Mouse (Mus musculus) heart, postnatal 14 days (tissue): ENCODE results near the gene Eif4e3. TPM values are rescaled to one million over a fixed set of nuclear protein-coding genes. Genes with fewer than 3 reads are reported as not detected.

Experiments
- DNase-seq, 2 experiments: peaks; one replicate each; pipeline ENCODE4 v3.0.0; 2021 to 2022
- intact Hi-C: fragments of 180-260 bp; cut with DNase I; formaldehyde crosslinking; loops from one replicate; pipeline ENCODE4 v1.15.1; 2025
- total RNA-seq, 2 experiments: library from RNA; stranded (reverse); gene quantifications; 2 replicates each; pipeline ENCODE4 v1.2.3; 2021

Eif4e3 gene
- total RNA-seq, 2 experiments from 2014 or later, result 32.5 to 34.2 TPM

GRCm38 (mm10) chr6:99626347-99626746 lies 40.2 kb downstream of the Eif4e3 start:
- DNase-seq, result no peak
- intact Hi-C loops, result loop anchor here (10.0 kb wide), 1 partner anchor 1352 kb away; no protein-coding TSS in a partner anchor

GRCm38 (mm10) chr6:99625803-99626202 lies 40.8 kb downstream of the Eif4e3 start:
- no peak for DNase-seq
- intact Hi-C loops, result loop anchor here (10.0 kb wide), 1 partner anchor 1351 kb away; no protein-coding TSS in a partner anchor

GRCm38 (mm10) chr6:99625306-99625705 lies 41.3 kb downstream of the Eif4e3 start:
- DNase-seq, result no peak
- intact Hi-C loops, result loop anchor here (10.0 kb wide), 1 partner anchor 1351 kb away; no protein-coding TSS in a partner anchor

GRCm38 (mm10) chr6:99624542-99624941 lies 42.0 kb downstream of the Eif4e3 start:
- intact Hi-C loops, result loop anchor here (10.0 kb wide), 1 partner anchor 1350 kb away; no protein-coding TSS in a partner anchor
- no peak for DNase-seq

GRCm38 (mm10) chr6:99623641-99624040 lies 42.9 kb downstream of the Eif4e3 start:
- intact Hi-C loops, result loop anchor here (10.0 kb wide), 1 partner anchor 1349 kb away; no protein-coding TSS in a partner anchor
- DNase-seq, result peak; percentile 27 to 37

GRCm38 (mm10) chr6:99621167-99621566 lies 45.4 kb downstream of the Eif4e3 start:
- DNase-seq, result no peak
- intact Hi-C loops, result loop anchor here (10.0 kb wide), 1 partner anchor 1346 kb away; no protein-coding TSS in a partner anchor

- intact Hi-C loops, result loop anchor here (10.0 kb wide), 1 partner anchor 1346 kb away; no protein-coding TSS in a partner anchor
- DNase-seq, result no peak
Observed at GRCm38 (mm10) chr6:99620471-99620870, 46.1 kb downstream of the Eif4e3 start.

- DNase-seq, result no peak
- intact Hi-C loops, result loop anchor here (10.0 kb wide), 1 partner anchor 1345 kb away; no protein-coding TSS in a partner anchor
Observed at GRCm38 (mm10) chr6:99619964-99620363, 46.6 kb downstream of the Eif4e3 start.

GRCm38 (mm10) chr6:99619466-99619865 lies 47.1 kb downstream of the Eif4e3 start:
- DNase-seq, result no peak
- intact Hi-C loops, result no loop called here

- intact Hi-C loops, result no loop called here
- no peak for DNase-seq
Observed at GRCm38 (mm10) chr6:99617867-99618266, 48.7 kb downstream of the Eif4e3 start.

GRCm38 (mm10) chr6:99617415-99617814 lies 49.2 kb downstream of the Eif4e3 start:
- DNase-seq, result no peak
- intact Hi-C loops, result no loop called here

- intact Hi-C loops, result no loop called here
- no peak for DNase-seq
Observed at GRCm38 (mm10) chr6:99615272-99615751, 51.3 kb downstream of the Eif4e3 start.

- intact Hi-C loops, result no loop called here
Observed at GRCm38 (mm10) chr6:99614566-99615271, 51.9 kb downstream of the Eif4e3 start.

GRCm38 (mm10) chr6:99611866-99612265 lies 54.7 kb downstream of the Eif4e3 start:
- DNase-seq, result no peak
- intact Hi-C loops, result no loop called here

More at GRCm38 (mm10) chr6:99614566-99615271, 51.9 kb downstream of the Eif4e3 start:
- no peak for DNase-seq

- peak; percentile 17 to 40 for DNase-seq
- intact Hi-C loops, result no loop called here
Observed at GRCm38 (mm10) chr6:99610454-99611427, 55.8 kb downstream of the Eif4e3 start.

- DNase-seq, result no peak
- intact Hi-C loops, result loop anchor here (10.0 kb wide), 1 partner anchor 651 kb away; no protein-coding TSS in a partner anchor
Observed at GRCm38 (mm10) chr6:99606079-99606478, 60.5 kb downstream of the Eif4e3 start.

- intact Hi-C loops, result loop anchor here (10.0 kb wide), 1 partner anchor 650 kb away; no protein-coding TSS in a partner anchor
- DNase-seq, result peak; percentile 63 to 66
Observed at GRCm38 (mm10) chr6:99604758-99605157, 61.8 kb downstream of the Eif4e3 start.

GRCm38 (mm10) chr6:99602434-99602833 lies 64.1 kb downstream of the Eif4e3 start:
- no peak for DNase-seq
- intact Hi-C loops, result loop anchor here (10.0 kb wide), 1 partner anchor 648 kb away; no protein-coding TSS in a partner anchor

GRCm38 (mm10) chr6:99600886-99601285 lies 65.7 kb downstream of the Eif4e3 start:
- intact Hi-C loops, result loop anchor here (2.0 to 10.0 kb wide), 2 partner anchors 646 to 1076 kb away; no protein-coding TSS in a partner anchor
- DNase-seq, result no peak

GRCm38 (mm10) chr6:99600168-99600793 lies 66.3 kb downstream of the Eif4e3 start:
- intact Hi-C loops, result loop anchor here (2.0 to 10.0 kb wide), 2 partner anchors 645 to 1075 kb away; no protein-coding TSS in a partner anchor
- DNase-seq, result peak; percentile 33 to 57
